Mouse (Mus musculus) neural tube, embryonic 15.5 days (tissue): ENCODE results near the gene Krtap5-1. TPM values are rescaled to one million over a fixed set of nuclear protein-coding genes. Genes with fewer than 3 reads are reported as not detected.

Source experiments
- ATAC-seq: fragments of 200-750 bp; cut with Nextera tagmentation; 2 replicates; pipeline ENCODE4 v1.8.0; 2017; ENCODE audit warnings: mild to moderate bottlenecking, moderate TSS enrichment, moderate library complexity; ENCODE audit not compliant: low FRiP score
- H3K27ac ChIP-seq: fragments of 300-500 bp; sonication (generic); replicated peaks from 2 replicates; pipeline ENCODE4 v1.5.1; 2015; ENCODE audit warnings: mild to moderate bottlenecking, inconsistent platforms
- H3K27me3 ChIP-seq: fragments of 300-500 bp; sonication (generic); replicated peaks from 2 replicates; pipeline ENCODE4 v1.6.1; 2015; ENCODE audit warnings: inconsistent platforms
- H3K36me3 ChIP-seq: fragments of 300-500 bp; sonication (generic); 2 replicates; pipeline ENCODE4 v1.6.1; 2015; ENCODE audit warnings: inconsistent platforms
- H3K4me1 ChIP-seq: fragments of 300-500 bp; sonication (generic); 2 replicates; pipeline ENCODE4 v1.6.1; 2015; ENCODE audit warnings: inconsistent platforms
- H3K4me2 ChIP-seq: fragments of 300-500 bp; sonication (generic); 2 replicates; pipeline ENCODE4 v1.6.1; 2015; ENCODE audit warnings: inconsistent platforms, mild to moderate bottlenecking, moderate library complexity
- H3K4me3 ChIP-seq: fragments of 300-500 bp; sonication (generic); replicated peaks from 2 replicates; pipeline ENCODE4 v1.5.1; 2015; ENCODE audit warnings: mild to moderate bottlenecking, inconsistent platforms
- H3K9ac ChIP-seq: fragments of 300-500 bp; sonication (generic); replicated peaks from 2 replicates; pipeline ENCODE4 v1.6.1; 2015; ENCODE audit warnings: mild to moderate bottlenecking, inconsistent platforms
- H3K9me3 ChIP-seq: fragments of 300-500 bp; sonication (generic); replicated peaks from 2 replicates; pipeline ENCODE4 v1.6.1; 2016; ENCODE audit warnings: inconsistent platforms
- WGBS: fragments of 180-500 bp; shearing (Covaris S2); methylation state at CpG from one replicate; pipeline ENCODE4 v1.1.7; 2015; ENCODE audit warnings: mixed read lengths; 5-methylcytosine and 5-hydroxymethylcytosine counted together
- polyA plus RNA-seq: library from polyadenylated mRNA; unstranded; fragments of >200 nt; fragmentation: Nextera tagmentation; extraction: Ambion mirVana; gene quantifications from 2 replicates; pipeline ENCODE4 v1.2.1, GENCODE M21; 2015

Gene Krtap5-1
- polyA plus RNA-seq, 1 experiment from 2014 or later = not detected

DNA sequence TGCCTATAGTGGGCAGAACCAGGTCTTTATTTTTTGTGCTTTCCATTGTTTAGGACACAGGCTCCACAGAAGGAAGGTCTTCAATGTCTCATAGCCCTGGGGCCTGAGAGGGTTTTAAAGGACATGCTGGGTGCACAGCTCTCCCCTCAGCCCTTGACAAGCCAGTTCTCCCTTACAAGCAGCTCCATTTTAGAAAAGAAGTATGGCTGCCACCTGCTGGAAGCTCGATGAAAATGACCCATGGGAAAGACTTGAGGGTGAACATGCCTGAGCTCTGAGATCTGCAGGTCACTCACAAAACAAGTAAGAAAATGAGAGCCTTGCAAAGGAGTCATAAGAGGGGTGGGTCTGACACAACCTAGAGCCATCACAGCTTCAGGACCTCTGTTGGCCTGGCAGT, 47.1 kb downstream of the Krtap5-1 start:
- Histone ChIP-seq H3K9me3 (no peaks in the 10 kb centered on the region), H3K4me1 (no peaks in the 10 kb centered on the region), H3K27ac (no peak overlapping the region), H3K27me3 (peaks cover 5% of the 10 kb centered on the region; the same call in 1 of the 2 replicates), H3K36me3 (no peaks in the 10 kb centered on the region), H3K4me2 (no peak overlapping the region), H3K4me3 (no peak overlapping the region), H3K9ac (no peak overlapping the region)
- 0% methylated on average over 1 of the region's 1 CpGs for WGBS
- ATAC-seq = no peak

Other genes starting within 250 kb of the Krtap5-1 start
- gene Mob2, start 236.1 kb downstream of the Krtap5-1 start, polyA plus RNA-seq = 51.2 and 55.6 TPM in 2 replicates
- gene Dusp8, start 201.3 kb downstream of the Krtap5-1 start, polyA plus RNA-seq = 110 and 132 TPM in 2 replicates
- gene Gm45618, start 176.4 kb downstream of the Krtap5-1 start, polyA plus RNA-seq = 0.40 and 0.50 TPM in 2 replicates
- not detected in 2 replicates for gene Gm39115, start 161.1 kb downstream of the Krtap5-1 start, polyA plus RNA-seq
- gene Gm45337, start 152.5 kb downstream of the Krtap5-1 start, polyA plus RNA-seq = not detected in 2 replicates
- gene Gm29735, start 140.0 kb downstream of the Krtap5-1 start, polyA plus RNA-seq = not detected in 2 replicates
- not detected in 2 replicates for gene Gm4553, start 131.4 kb downstream of the Krtap5-1 start, polyA plus RNA-seq
- gene Krtap5-2, start 121.1 kb downstream of the Krtap5-1 start, polyA plus RNA-seq = not detected in 2 replicates
- not detected in 2 replicates for gene Gm10153, start 106.7 kb downstream of the Krtap5-1 start, polyA plus RNA-seq
- gene Krtap5-3, start 95.8 kb downstream of the Krtap5-1 start, polyA plus RNA-seq = not detected in 2 replicates
- not detected in 2 replicates for gene Gm7579, start 85.3 kb downstream of the Krtap5-1 start, polyA plus RNA-seq
- gene Krtap5-5, start 67.1 kb downstream of the Krtap5-1 start, polyA plus RNA-seq = not detected in 2 replicates
- gene Gm40460, start 56.0 kb downstream of the Krtap5-1 start, polyA plus RNA-seq = not detected in 2 replicates
- gene Gm2431, start 38.8 kb downstream of the Krtap5-1 start, polyA plus RNA-seq = not detected in 2 replicates
- not detected in 2 replicates for gene Gm4559, start 22.8 kb downstream of the Krtap5-1 start, polyA plus RNA-seq
- gene Krtap5-4, start 6.4 kb upstream of the Krtap5-1 start, polyA plus RNA-seq = not detected in 2 replicates
- gene Ifitm10, start 76.6 kb upstream of the Krtap5-1 start, polyA plus RNA-seq = 13.5 and 14.7 TPM in 2 replicates
- not detected in 2 replicates for gene Gm49369, start 85.5 kb upstream of the Krtap5-1 start, polyA plus RNA-seq
- 304 and 310 TPM in 2 replicates for gene Ctsd, start 90.9 kb upstream of the Krtap5-1 start, polyA plus RNA-seq
- gene Syt8, start 137.7 kb upstream of the Krtap5-1 start, polyA plus RNA-seq = 0.14 TPM in 1 of 2 replicates, not detected in the other
- 16.4 and 24.8 TPM in 2 replicates for gene Tnni2, start 144.7 kb upstream of the Krtap5-1 start, polyA plus RNA-seq
- 6.9 and 58.6 TPM in 2 replicates for gene Lsp1, start 163.7 kb upstream of the Krtap5-1 start, polyA plus RNA-seq
- gene Tnnt3, start 201.7 kb upstream of the Krtap5-1 start, polyA plus RNA-seq = 14.9 and 26.9 TPM in 2 replicates
- 21.0 and 27.9 TPM in 2 replicates for gene Mrpl23, start 235.6 kb upstream of the Krtap5-1 start, polyA plus RNA-seq